ENCODE assay signal across 25 mouse cellular contexts in genomic region chr1:40384931-40385545, GRCm38 (mm10). TPM values are rescaled to one million over a fixed set of nuclear protein-coding genes. Genes with fewer than 3 reads are reported as not detected.
DNase-seq lines count a peak whose midpoint lies in the region; ATAC-seq and TF ChIP-seq lines count a peak whose summit lies in the region.
"Had no signal": no experiment of that assay in that cellular context is flagged by ENCODE, and none has a peak within 500 bp of the region (broad histone marks: within the 10 kb centered on the region; RNA-seq: fewer than 3 reads in every experiment).

No protein-coding gene starts in this region.

- no peak overlapping the region for H3K27ac ChIP-seq in MEL (ENCODE audit: control insufficient read depth, low read depth, low read length)
- no peak overlapping the region for H3K27ac ChIP-seq in hindbrain, embryonic 10.5 days
- H3K27ac ChIP-seq: embryonic facial prominence, embryonic 10.5 days; embryonic facial prominence, embryonic 12.5 days; forebrain, embryonic 13.5 days; forebrain, embryonic 15.5 days had no signal

- 92% methylated on average over 8 of the region's 8 CpGs for WGBS in hindbrain, embryonic 10.5 days
- 91% methylated on average over 8 of the region's 8 CpGs for WGBS in lung, adult 2 months

- no peaks in the 10 kb centered on the region for H3K36me3 ChIP-seq in C2C12 (ENCODE audit: control insufficient read depth, insufficient read depth)
- H3K36me3 ChIP-seq in MEL (ENCODE audit: control insufficient read depth in 1 of 2, insufficient read depth in 2 of 2, low read length in 2 of 2): no peaks in the 10 kb centered on the region
- H3K36me3 ChIP-seq in hindbrain, embryonic 10.5 days: no peaks in the 10 kb centered on the region
- H3K36me3 ChIP-seq: embryonic facial prominence, embryonic 10.5 days; embryonic facial prominence, embryonic 12.5 days; forebrain, embryonic 15.5 days; G1E had no signal

- TF ChIP-seq RAD21 in MEL (IDR thresholded peaks at IDR 0.05; ENCODE audit: low read depth, low read length): no peak

- no peak overlapping the region for H3K4me3 ChIP-seq in C2C12 (ENCODE audit: insufficient read depth, poor library complexity, severe bottlenecking)
- no peak overlapping the region for H3K4me3 ChIP-seq in MEL (ENCODE audit: control insufficient read depth in 1 of 2, insufficient read depth in 1 of 2, low read depth in 2 of 2, low read length in 2 of 2)
- no peak overlapping the region for H3K4me3 ChIP-seq in hindbrain, embryonic 10.5 days
- no peak overlapping the region for H3K4me3 ChIP-seq in lung, adult 2 months (replicated peaks; ENCODE audit: extremely low read depth, low read depth, low read length)
- H3K4me3 ChIP-seq: embryonic facial prominence, embryonic 10.5 days; embryonic facial prominence, embryonic 12.5 days; forebrain, embryonic 13.5 days; forebrain, embryonic 15.5 days had no signal

- peak; percentile 76 for DNase-seq in heart, adult 11 months
- DNase-seq in heart, adult 8-10 months (ENCODE audit: low spot score): no peak
- DNase-seq in 3134 (ENCODE audit: extremely low read depth, insufficient read length, low spot score) (peak; percentile 36), MEL (ENCODE audit: low read depth, low spot score) (no peak)
- DNase-seq in hindbrain, embryonic 10.5 days (ENCODE audit: low spot score): no peak
- DNase-seq in lung, adult 2 months: no peak
- DNase-seq: adrenal gland, adult 8-10 months; adrenal gland, postnatal 14 days; adrenal gland, postnatal 36 days; B cell, adult 2 months; cerebellum, adult 11-12 months; cerebellum, adult 2 months; cerebellum, adult 9-10 months; cerebellum, postnatal 10 days; cerebellum, postnatal 25 days; forebrain, postnatal 0 days had no signal

- H3K9me3 ChIP-seq in MEL (replicated peaks; ENCODE audit: insufficient read depth, low read length): no peaks in the 10 kb centered on the region
- no peaks in the 10 kb centered on the region for H3K9me3 ChIP-seq in hindbrain, embryonic 10.5 days
- H3K9me3 ChIP-seq: embryonic facial prominence, embryonic 10.5 days; embryonic facial prominence, embryonic 12.5 days; forebrain, embryonic 13.5 days; forebrain, embryonic 15.5 days; G1E had no signal

- H3K4me1 ChIP-seq in MEL (ENCODE audit: control insufficient read depth in 1 of 2, insufficient read depth in 2 of 2, low read length in 2 of 2): no peaks in the 10 kb centered on the region
- no peaks in the 10 kb centered on the region for H3K4me1 ChIP-seq in hindbrain, embryonic 10.5 days (replicated peaks)
- no peaks in the 10 kb centered on the region for H3K4me1 ChIP-seq in lung, adult 2 months (ENCODE audit: control insufficient read depth, insufficient read depth, low read length)
- H3K4me1 ChIP-seq: embryonic facial prominence, embryonic 10.5 days; embryonic facial prominence, embryonic 12.5 days; forebrain, embryonic 13.5 days; forebrain, embryonic 15.5 days had no signal

- no peak for ATAC-seq in megakaryocyte-erythroid progenitor cell, adult 5-6 weeks (replicated peaks; ENCODE audit: low FRiP score, low TSS enrichment, poor library complexity, severe bottlenecking)
- ATAC-seq: activated CD4-positive, CD25-positive, alpha-beta regulatory T cell, adult 4 months; forebrain, embryonic 13.5 days; forebrain, embryonic 15.5 days; forebrain, postnatal 0 days; Patski had no signal

- no peak for TF ChIP-seq EP300 in MEL (IDR thresholded peaks at IDR 0.05; ENCODE audit: low read depth in 1 of 2, low read length in 2 of 2)

- H3ac ChIP-seq in C2C12 (ENCODE audit: control insufficient read depth, insufficient read length, low read depth): no peak overlapping the region

- H3K79me3 ChIP-seq in C2C12 (ENCODE audit: low read depth): no peaks in the 10 kb centered on the region

- TF ChIP-seq POLR2A in MEL (IDR thresholded peaks at IDR 0.05; ENCODE audit: control insufficient read depth in 1 of 2, insufficient read depth in 1 of 2, low read depth in 1 of 2, low read length in 2 of 2, poor library complexity in 1 of 2): no peak
- no peak for TF ChIP-seq POLR2A in lung, adult 2 months (IDR thresholded peaks at IDR 0.05; ENCODE audit: borderline replicate concordance, extremely low read depth, low read depth, low read length)

- H3K9ac ChIP-seq in MEL (ENCODE audit: control insufficient read depth, low read depth, low read length, poor library complexity, severe bottlenecking): no peak overlapping the region
- H3K9ac ChIP-seq: embryonic facial prominence, embryonic 12.5 days; forebrain, embryonic 13.5 days; forebrain, embryonic 15.5 days; forebrain, postnatal 0 days had no signal

- TF ChIP-seq CTCF in C2C12 (IDR thresholded peaks at IDR 0.05; ENCODE audit: control insufficient read depth, insufficient read depth, insufficient read length) (no peak), MEL (IDR thresholded peaks at IDR 0.05 in 2 of 3, conservative IDR thresholded peaks at IDR 0.05 in 1 of 3; ENCODE audit: control insufficient read depth in 1 of 3, insufficient read depth in 1 of 3, low read depth in 2 of 3, low read length in 3 of 3, poor library complexity in 1 of 3, severe bottlenecking in 1 of 3) (no peak)
- TF ChIP-seq CTCF in lung, adult 2 months (IDR thresholded peaks at IDR 0.05; ENCODE audit: insufficient read depth, low read length): no peak

- H3K27me3 ChIP-seq in C2C12 (ENCODE audit: control insufficient read depth, insufficient read depth, insufficient read length): no peaks in the 10 kb centered on the region
- H3K27me3 ChIP-seq in MEL (ENCODE audit: control insufficient read depth in 1 of 2, insufficient read depth in 2 of 2, low read length in 2 of 2): 0 out of 4 replicates have a peak, but pooled peaks cover 0 to 2% of the 10 kb centered on the region in 2 experiments
- H3K27me3 ChIP-seq in hindbrain, embryonic 10.5 days (ENCODE audit: insufficient read depth, poor library complexity, severe bottlenecking): no peaks in the 10 kb centered on the region
- H3K27me3 ChIP-seq: embryonic facial prominence, embryonic 12.5 days; forebrain, embryonic 13.5 days; forebrain, embryonic 15.5 days; Patski had no signal

- H3K79me2 ChIP-seq in C2C12 (ENCODE audit: control insufficient read depth, insufficient read depth) (no peaks in the 10 kb centered on the region), MEL (ENCODE audit: control insufficient read depth, insufficient read depth, low read length, poor library complexity) (no peaks in the 10 kb centered on the region)

TF ChIP-seq in C2C12, 6 proteins besides CTCF, POLR2A, EP300 and RAD21:
- no peak for TF ChIP-seq MAX (IDR thresholded peaks at IDR 0.05)
- peak; percentile 81 for TF ChIP-seq USF1 (IDR thresholded peaks at IDR 0.05; ENCODE audit: low read depth)

TF ChIP-seq in MEL, 35 proteins besides CTCF, POLR2A, EP300 and RAD21:
- TF ChIP-seq USF1 (IDR thresholded peaks at IDR 0.05; ENCODE audit: low read depth, low read length) (peak; percentile 65; the same call in 1 of the 2 replicates), SMC3 (IDR thresholded peaks at IDR 0.05; ENCODE audit: low read depth, low read length) (no peak)

RNA-seq across cellular contexts. Expression of gene Il1rl1, which starts 44.3 kb away (rescaled TPM):
- 1 to 10 TPM in 1 of 4 experiments, under 1 TPM in 3; 0.37 to 1.6 (median 0.87) TPM for total RNA-seq in heart, adult 8-10 months (2022)
- 0.13 TPM for polyA plus RNA-seq in C2C12 (2012; fragmentation: generic; extraction: Trizol)
- 50.4 and 68.4 TPM in 2 replicates for total RNA-seq in MEL (2012; rRNA removed)
- 10 to 100 TPM in 1 of 2 experiments, not detected in 1; 44.4 TPM for polyA plus RNA-seq in MEL (2012; ENCODE audit: insufficient read depth in 1 of 2, insufficient read length in 2 of 2, low read depth in 1 of 2, low replicate concordance in 2 of 2, missing spikeins in 1 of 2)
- polyA plus RNA-seq in hindbrain, embryonic 10.5 days (2016; fragmentation: Nextera tagmentation; extraction: Ambion mirVana): 0.03 and 0.04 TPM in 2 replicates
- polyA plus RNA-seq in lung, adult 2 months (2012; rRNA removed): 0.92 and 1.1 TPM in 2 replicates
- total RNA-seq in megakaryocyte-erythroid progenitor cell, adult 5-6 weeks (2014; fragmentation: Nextera tagmentation): 45.0 and 48.7 TPM in 2 replicates
- total RNA-seq in megakaryocyte-erythroid progenitor cell, adult 5-6 weeks (2017): 92.0 and 97.4 TPM in 2 replicates
- polyA plus RNA-seq: forebrain, embryonic 13.5 days; forebrain, embryonic 15.5 days had no signal

Comparison
In these comparisons a context has a peak if more than half of its experiments do, and no peak if none do; other contexts are left out.
1. DNase-seq: peak in heart, adult 11 months (single experiment) and 3134 (single experiment); none in heart, adult 8-10 months (single experiment), MEL (single experiment), hindbrain, embryonic 10.5 days (single experiment) and lung, adult 2 months (single experiment).